Mouse (Mus musculus): ENCODE data around the gene Sash1. TPM values are rescaled to one million over a fixed set of nuclear protein-coding genes. Genes with fewer than 3 reads are reported as not detected.

Sash1 gene
- polyA plus RNA-seq, 1 experiment from 2014 or later = 4.5 TPM

DNA sequence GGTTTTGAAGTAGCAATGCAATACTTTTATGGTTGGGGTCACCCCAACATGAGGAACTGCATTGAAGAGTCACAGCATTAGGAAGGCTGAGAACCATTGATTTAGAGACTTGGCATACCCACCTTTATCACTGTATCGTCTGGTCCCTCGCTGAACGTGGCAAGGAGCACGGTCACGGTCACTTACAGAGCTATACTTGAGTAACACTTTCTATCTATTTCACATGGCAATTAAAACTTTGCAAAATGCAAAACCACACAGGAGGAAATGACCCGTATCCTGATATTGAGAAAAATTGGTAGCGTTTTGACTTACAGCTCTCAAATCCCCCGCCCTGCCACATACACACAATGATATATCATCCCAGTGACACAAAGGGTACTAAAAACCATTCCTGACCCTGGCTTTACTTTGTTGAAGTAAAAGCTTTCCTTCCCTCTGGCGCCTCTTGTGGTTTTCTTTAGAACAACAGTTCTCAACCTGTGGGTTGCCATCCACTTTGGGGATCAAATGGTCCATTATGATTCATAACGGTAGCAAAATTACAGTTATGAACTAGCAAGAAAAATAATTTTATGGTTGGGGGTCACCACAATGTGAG, 119.8 kb downstream of the Sash1 start:
- ATAC-seq (ENCODE audit: insufficient read depth, low FRiP score, low TSS enrichment) (no peak), DNase-seq (ENCODE audit: low spot score) (no peak)
- H3K4me2 ChIP-seq (ENCODE audit: low read depth) = no peak overlapping the region
- no peaks in the 10 kb centered on the region for H3K36me3 ChIP-seq (ENCODE audit: control insufficient read depth, insufficient read depth, low read length)
- no peaks in the 10 kb centered on the region for H3K27me3 ChIP-seq (ENCODE audit: control insufficient read depth, insufficient read depth, low read length)
- no peak overlapping the region for H3K27ac ChIP-seq (ENCODE audit: low read depth, low read length)
- no peak overlapping the region for H3K9ac ChIP-seq (ENCODE audit: low read length)
- H3K4me3 ChIP-seq (ENCODE audit: low read depth, low read length) = no peak overlapping the region
- peaks cover 10% of the 10 kb centered on the region for H3K4me1 ChIP-seq (ENCODE audit: control insufficient read depth, insufficient read depth, low read length)
- H3K9me3 ChIP-seq (ENCODE audit: control insufficient read depth, low read length) = no peaks in the 10 kb centered on the region
- WGBS = 78% methylated on average over 10 of the region's 10 CpGs

DNA sequence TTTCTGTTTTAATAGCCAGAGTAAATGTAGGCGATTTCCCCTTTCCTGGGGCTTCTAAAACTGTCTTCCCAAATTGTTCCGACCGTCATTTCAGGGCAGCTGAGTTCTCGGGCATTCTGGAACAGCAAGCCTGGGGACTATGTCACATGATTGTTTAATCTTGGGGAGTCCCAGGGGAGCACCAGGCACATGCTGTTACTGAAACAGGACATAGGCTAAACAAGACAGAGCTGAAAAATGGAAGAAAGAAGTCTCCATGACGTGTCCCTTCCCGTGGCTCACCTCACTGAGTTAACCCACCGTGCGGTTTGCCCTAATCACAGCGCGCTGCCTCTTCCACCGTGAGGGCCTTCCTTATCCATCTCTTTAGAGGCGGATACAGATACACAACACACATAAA, 123.1 kb downstream of the Sash1 start:
- H3K36me3 ChIP-seq (ENCODE audit: control insufficient read depth, insufficient read depth, low read length) = no peaks in the 10 kb centered on the region
- WGBS = 29% methylated on average over 12 of the region's 12 CpGs
- no peak overlapping the region for H3K9ac ChIP-seq (ENCODE audit: low read length)
- peak; percentile 45 for DNase-seq (ENCODE audit: low spot score)
- H3K4me2 ChIP-seq (ENCODE audit: low read depth) = peak overlapping the region; percentile 48
- peak overlapping the region; percentile 73 for H3K27ac ChIP-seq (ENCODE audit: low read depth, low read length)
- no peaks in the 10 kb centered on the region for H3K27me3 ChIP-seq (ENCODE audit: control insufficient read depth, insufficient read depth, low read length)
- ATAC-seq (ENCODE audit: insufficient read depth, low FRiP score, low TSS enrichment) = peak; percentile 43
- H3K4me1 ChIP-seq (ENCODE audit: control insufficient read depth, insufficient read depth, low read length) = peaks cover 33% of the 10 kb centered on the region
- no peaks in the 10 kb centered on the region for H3K9me3 ChIP-seq (ENCODE audit: control insufficient read depth, low read length)
- peak overlapping the region; percentile 44; the same call in 1 of the 2 replicates for H3K4me3 ChIP-seq (ENCODE audit: low read depth, low read length)

DNA sequence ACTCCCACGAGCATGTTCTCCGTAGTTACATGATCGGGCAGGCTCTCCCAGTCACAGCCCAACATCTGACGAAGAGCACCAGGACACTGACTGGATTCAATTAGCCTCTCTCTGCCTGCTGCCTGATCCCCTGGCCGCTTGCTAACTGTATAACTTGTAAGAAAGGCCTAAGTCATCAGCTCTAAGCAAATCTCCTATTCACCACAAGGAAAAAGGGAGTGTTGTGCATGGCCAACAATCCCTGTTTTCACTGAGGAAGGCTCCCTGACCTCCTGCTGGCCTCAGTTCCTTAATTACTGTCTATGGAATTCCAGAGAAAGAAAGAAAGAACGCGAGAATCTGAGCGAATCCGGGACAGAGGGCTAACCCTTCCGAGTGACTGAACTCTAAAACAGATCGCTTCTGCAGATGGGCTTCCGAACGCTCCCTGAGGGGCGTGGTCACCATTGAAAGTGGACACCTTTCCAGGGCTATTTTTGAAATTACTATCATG, 123.6 kb downstream of the Sash1 start:
- Histone ChIP-seq H3K4me1 (ENCODE audit: control insufficient read depth, insufficient read depth, low read length) (peaks cover 36% of the 10 kb centered on the region), H3K27ac (ENCODE audit: low read depth, low read length) (peak overlapping the region; percentile 73), H3K27me3 (ENCODE audit: control insufficient read depth, insufficient read depth, low read length) (no peaks in the 10 kb centered on the region), H3K9ac (ENCODE audit: low read length) (peak overlapping the region; percentile 65), H3K36me3 (ENCODE audit: control insufficient read depth, insufficient read depth, low read length) (no peaks in the 10 kb centered on the region), H3K4me2 (ENCODE audit: low read depth) (peak overlapping the region; percentile 48), H3K9me3 (ENCODE audit: control insufficient read depth, low read length) (no peaks in the 10 kb centered on the region), H3K4me3 (ENCODE audit: low read depth, low read length) (peak overlapping the region; percentile 44)
- peak; percentile 80 for DNase-seq (ENCODE audit: low spot score)
- WGBS = 5% methylated on average over 14 of the region's 14 CpGs
- peak; percentile 70 for ATAC-seq (ENCODE audit: insufficient read depth, low FRiP score, low TSS enrichment)

DNA sequence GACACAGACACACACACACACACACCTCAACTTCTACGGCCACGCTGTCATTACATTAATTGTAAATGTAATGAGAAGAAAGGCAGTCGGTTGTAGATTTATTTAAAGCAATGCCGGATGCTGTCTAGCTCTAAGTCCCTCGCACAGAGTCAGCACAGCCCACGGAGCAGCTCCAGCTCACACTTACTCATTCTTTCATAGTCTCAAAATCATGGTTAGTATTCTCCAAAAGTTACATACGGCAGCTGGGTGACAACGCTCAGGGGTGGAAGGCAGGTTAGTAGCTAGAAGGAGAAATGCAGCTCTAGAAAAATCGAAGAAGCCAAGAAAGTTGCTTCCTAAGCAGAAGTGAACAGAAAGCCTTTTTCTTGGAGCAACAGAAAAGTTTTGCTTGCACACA, 124.2 kb downstream of the Sash1 start:
- ATAC-seq (ENCODE audit: insufficient read depth, low FRiP score, low TSS enrichment) (no peak), DNase-seq (ENCODE audit: low spot score) (no peak)
- H3K4me2 ChIP-seq (ENCODE audit: low read depth) = peak overlapping the region; percentile 48
- 49% methylated on average over 9 of the region's 9 CpGs for WGBS
- peak overlapping the region; percentile 44 for H3K4me3 ChIP-seq (ENCODE audit: low read depth, low read length)
- H3K4me1 ChIP-seq (ENCODE audit: control insufficient read depth, insufficient read depth, low read length) = peaks cover 39% of the 10 kb centered on the region
- H3K27ac ChIP-seq (ENCODE audit: low read depth, low read length) = peak overlapping the region; percentile 73
- H3K9ac ChIP-seq (ENCODE audit: low read length) = peak overlapping the region; percentile 65
- H3K27me3 ChIP-seq (ENCODE audit: control insufficient read depth, insufficient read depth, low read length) = no peaks in the 10 kb centered on the region
- H3K36me3 ChIP-seq (ENCODE audit: control insufficient read depth, insufficient read depth, low read length) = no peaks in the 10 kb centered on the region
- H3K9me3 ChIP-seq (ENCODE audit: control insufficient read depth, low read length) = no peaks in the 10 kb centered on the region

DNA sequence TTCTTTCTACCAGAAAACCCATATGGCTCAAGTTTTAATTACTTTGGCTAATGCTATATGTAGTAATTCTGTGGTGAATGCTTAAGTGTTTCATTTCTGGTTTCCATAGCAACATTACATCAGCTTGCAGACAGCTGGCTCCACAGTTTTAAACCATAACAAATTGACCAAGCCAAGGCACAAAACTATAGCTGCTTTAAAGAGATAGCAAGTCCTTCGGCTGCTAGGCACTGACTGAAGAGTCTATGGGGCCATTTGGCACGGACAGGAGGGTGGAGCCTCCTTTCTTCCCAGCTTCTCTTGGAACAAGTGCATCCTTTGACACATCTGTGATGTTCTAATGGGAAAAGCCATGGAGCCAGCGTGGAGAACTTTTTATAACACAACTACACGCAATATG, 125.3 kb downstream of the Sash1 start:
- Histone ChIP-seq H3K4me1 (ENCODE audit: control insufficient read depth, insufficient read depth, low read length) (peaks cover 41% of the 10 kb centered on the region), H3K36me3 (ENCODE audit: control insufficient read depth, insufficient read depth, low read length) (no peaks in the 10 kb centered on the region), H3K9me3 (ENCODE audit: control insufficient read depth, low read length) (no peaks in the 10 kb centered on the region), H3K4me3 (ENCODE audit: low read depth, low read length) (peak overlapping the region; percentile 44), H3K9ac (ENCODE audit: low read length) (no peak overlapping the region), H3K27me3 (ENCODE audit: control insufficient read depth, insufficient read depth, low read length) (no peaks in the 10 kb centered on the region), H3K27ac (ENCODE audit: low read depth, low read length) (peak overlapping the region; percentile 5), H3K4me2 (ENCODE audit: low read depth) (peak overlapping the region; percentile 48)
- ATAC-seq (ENCODE audit: insufficient read depth, low FRiP score, low TSS enrichment) (peak; percentile 64), DNase-seq (ENCODE audit: low spot score) (peak; percentile 65)
- 20% methylated on average over 4 of the region's 4 CpGs for WGBS

DNA sequence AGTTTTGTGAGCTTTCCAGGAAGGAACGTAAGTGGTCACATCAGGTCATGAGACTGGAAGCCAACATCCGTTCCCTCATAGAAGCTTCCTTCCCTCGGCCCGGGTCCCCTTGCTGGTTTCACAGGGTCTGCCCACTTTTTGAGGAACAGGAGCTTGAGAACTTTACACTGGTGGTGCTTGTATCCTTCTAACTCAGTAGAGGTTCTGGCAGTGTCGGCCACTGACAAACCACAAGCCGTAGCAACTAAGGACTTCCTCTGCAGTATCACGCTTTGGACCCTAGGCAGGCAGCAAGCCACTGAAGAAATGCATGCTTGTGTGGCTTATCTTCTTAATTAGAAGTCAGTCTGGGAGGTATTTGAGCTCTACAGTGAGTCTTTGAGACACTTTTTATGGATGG, 126.6 kb downstream of the Sash1 start:
- no peaks in the 10 kb centered on the region for H3K36me3 ChIP-seq (ENCODE audit: control insufficient read depth, insufficient read depth, low read length)
- ATAC-seq (ENCODE audit: insufficient read depth, low FRiP score, low TSS enrichment) = no peak
- peaks cover 41% of the 10 kb centered on the region for H3K4me1 ChIP-seq (ENCODE audit: control insufficient read depth, insufficient read depth, low read length)
- no peak for DNase-seq (ENCODE audit: low spot score)
- 89% methylated on average over 7 of the region's 7 CpGs for WGBS
- H3K9ac ChIP-seq (ENCODE audit: low read length) = no peak overlapping the region
- H3K27me3 ChIP-seq (ENCODE audit: control insufficient read depth, insufficient read depth, low read length) = no peaks in the 10 kb centered on the region
- no peaks in the 10 kb centered on the region for H3K9me3 ChIP-seq (ENCODE audit: control insufficient read depth, low read length)
- H3K27ac ChIP-seq (ENCODE audit: low read depth, low read length) = no peak overlapping the region; the same call in 1 of the 2 replicates
- H3K4me2 ChIP-seq (ENCODE audit: low read depth) = peak overlapping the region; percentile 40
- H3K4me3 ChIP-seq (ENCODE audit: low read depth, low read length) = no peak overlapping the region

DNA sequence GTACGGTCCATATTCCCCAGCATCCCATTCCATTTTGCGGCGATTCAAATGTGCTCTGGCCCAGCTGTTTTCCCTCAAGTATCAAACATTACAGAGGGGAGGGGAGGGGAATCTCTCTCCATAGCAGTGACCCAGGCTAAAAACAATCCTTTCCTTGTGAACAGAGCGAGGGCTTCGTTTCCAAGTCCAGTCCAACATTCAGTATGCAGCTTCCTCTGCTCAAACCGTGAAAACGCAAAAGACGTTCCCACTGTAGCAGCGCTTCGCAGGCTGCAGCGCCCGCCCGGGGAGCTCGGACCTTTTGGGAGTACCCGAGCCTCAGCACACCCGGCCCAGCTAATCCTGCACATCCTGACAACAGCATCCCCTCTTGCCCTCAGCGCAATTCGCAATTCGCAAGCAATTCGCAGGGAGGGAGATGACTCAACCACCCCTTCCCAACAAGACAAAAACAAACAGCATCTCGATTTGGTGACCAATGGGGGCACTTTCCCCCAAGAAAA, 128.4 kb downstream of the Sash1 start:
- Histone ChIP-seq H3K4me1 (ENCODE audit: control insufficient read depth, insufficient read depth, low read length) (peaks cover 34% of the 10 kb centered on the region), H3K4me2 (ENCODE audit: low read depth) (peak overlapping the region; percentile 40), H3K36me3 (ENCODE audit: control insufficient read depth, insufficient read depth, low read length) (no peaks in the 10 kb centered on the region), H3K27me3 (ENCODE audit: control insufficient read depth, insufficient read depth, low read length) (no peaks in the 10 kb centered on the region), H3K4me3 (ENCODE audit: low read depth, low read length) (peak overlapping the region; percentile 9; the same call in 1 of the 2 replicates), H3K9me3 (ENCODE audit: control insufficient read depth, low read length) (no peaks in the 10 kb centered on the region), H3K27ac (ENCODE audit: low read depth, low read length) (peak overlapping the region; percentile 55), H3K9ac (ENCODE audit: low read length) (peak overlapping the region; percentile 33)
- ATAC-seq (ENCODE audit: insufficient read depth, low FRiP score, low TSS enrichment) (no peak), DNase-seq (ENCODE audit: low spot score) (peak; percentile 52)
- WGBS = 11% methylated on average over 21 of the region's 21 CpGs

DNA sequence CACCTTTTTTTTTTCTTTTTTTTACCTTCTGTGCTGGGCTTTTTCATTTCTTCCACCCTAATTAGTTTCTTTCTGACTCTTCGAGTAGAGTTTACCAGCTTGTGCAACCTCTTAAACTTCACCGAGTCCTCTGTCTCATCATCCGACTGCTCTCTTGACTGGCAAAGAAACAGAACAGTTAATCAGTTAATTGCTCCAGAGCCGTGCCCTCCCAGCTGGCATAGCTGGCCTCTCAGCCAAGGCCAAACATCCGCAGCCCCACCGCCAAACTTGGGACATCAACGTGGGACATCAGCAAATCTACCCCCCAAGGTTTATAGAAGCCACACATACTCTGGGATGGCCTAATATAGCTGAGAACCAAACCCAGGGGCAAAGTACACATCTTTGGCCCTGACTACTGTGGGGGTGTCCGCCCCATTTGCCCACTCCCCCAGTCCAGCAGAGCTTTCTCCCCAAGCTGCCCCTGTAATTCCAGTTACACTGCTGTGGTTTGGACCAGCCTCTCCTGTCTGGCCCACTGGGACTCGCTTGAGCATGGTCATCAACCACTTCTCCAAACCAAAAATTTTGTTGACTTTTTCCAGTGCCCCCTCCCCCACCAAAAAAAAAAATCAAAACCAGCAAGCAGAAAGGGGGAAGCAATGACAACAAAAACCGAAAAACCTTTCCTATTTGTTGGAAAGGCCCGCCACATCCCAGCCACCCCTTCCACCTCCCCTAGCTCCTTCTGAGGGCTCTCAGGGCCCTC, 129.1 kb downstream of the Sash1 start:
- Histone ChIP-seq H3K9me3 (ENCODE audit: control insufficient read depth, low read length) (no peaks in the 10 kb centered on the region), H3K4me2 (ENCODE audit: low read depth) (peak overlapping the region; percentile 40; the same call in 1 of the 2 replicates), H3K4me1 (ENCODE audit: control insufficient read depth, insufficient read depth, low read length) (peaks cover 33% of the 10 kb centered on the region), H3K9ac (ENCODE audit: low read length) (peak overlapping the region; percentile 4; the same call in 1 of the 2 replicates), H3K36me3 (ENCODE audit: control insufficient read depth, insufficient read depth, low read length) (no peaks in the 10 kb centered on the region), H3K4me3 (ENCODE audit: low read depth, low read length) (peak overlapping the region; percentile 9; the same call in 1 of the 2 replicates), H3K27me3 (ENCODE audit: control insufficient read depth, insufficient read depth, low read length) (no peaks in the 10 kb centered on the region), H3K27ac (ENCODE audit: low read depth, low read length) (no peak overlapping the region; the same call in 1 of the 2 replicates)
- no peak for DNase-seq (ENCODE audit: low spot score)
- 74% methylated on average over 11 of the region's 11 CpGs for WGBS
- no peak for ATAC-seq (ENCODE audit: insufficient read depth, low FRiP score, low TSS enrichment)
